Mouse (Mus musculus) cerebellum, adult 8-10 months (tissue): ENCODE measurements around the gene Palm2.

Experiments
- DNase-seq: peaks from one replicate; pipeline ENCODE4 v3.0.0; 2022

Gene Palm2

DNA sequence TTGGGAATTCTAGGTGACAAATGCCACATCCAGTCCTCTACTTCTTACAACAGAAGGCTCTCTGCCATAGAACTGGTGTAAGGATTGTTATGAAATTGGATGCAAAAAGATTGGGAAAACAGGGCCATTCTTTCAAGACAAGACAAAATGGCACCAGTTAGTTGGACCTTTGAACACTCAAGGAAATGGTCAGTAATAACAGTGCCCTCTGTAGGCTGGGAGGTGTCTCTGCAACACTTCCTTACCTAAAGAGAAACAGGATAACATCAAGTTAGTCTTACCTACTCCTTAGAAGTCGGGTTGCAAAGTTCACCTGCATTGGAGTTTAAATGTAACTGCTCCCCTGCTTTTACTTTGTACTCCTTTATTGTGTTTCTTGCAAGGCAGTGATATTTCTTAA, 285.3 kb downstream of the Palm2 start:
- no peak for DNase-seq

DNA sequence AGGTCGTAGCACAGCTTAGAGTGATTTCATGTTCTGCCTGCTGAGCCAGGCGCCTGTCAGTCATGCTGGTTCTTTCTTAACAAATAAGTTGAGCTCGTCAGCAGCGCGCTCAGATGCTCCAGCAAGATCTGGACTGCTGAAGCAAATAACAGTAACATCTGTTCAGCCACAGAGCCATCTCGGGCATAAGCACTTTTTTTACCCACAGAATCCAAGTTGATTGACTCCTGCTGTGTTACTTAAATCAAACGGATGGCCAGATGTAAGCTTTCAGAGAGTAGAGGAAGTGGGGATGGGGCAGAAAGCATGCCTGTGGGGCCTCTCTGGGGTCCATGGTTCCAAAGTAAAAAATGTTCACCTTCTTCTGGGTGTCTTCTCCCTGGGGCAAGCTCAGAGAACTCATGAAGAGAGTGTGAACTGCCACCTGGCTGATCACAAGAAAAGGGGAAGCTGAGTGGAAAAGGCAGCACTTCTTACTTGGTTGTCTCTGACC, 286.9 kb downstream of the Palm2 start:
- DNase-seq: no peak

DNA sequence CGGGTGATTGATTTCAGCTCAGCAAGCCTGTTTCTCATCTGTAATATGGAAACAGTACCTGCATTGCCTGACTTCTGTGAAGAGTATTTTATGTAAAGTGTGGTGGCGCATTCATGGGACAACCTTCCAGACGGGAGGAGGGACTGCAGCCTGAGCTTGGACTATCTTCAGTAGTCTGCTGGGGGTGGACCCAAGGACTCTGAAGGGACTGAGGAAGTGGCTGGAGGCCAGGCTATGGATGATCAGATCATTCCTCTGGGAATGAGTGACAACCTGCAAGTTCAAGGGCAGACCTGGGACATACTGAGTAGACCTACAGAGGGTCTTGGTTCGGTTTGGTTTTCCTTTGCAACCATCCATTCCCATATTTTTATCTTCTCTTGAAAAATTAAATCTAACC, 288.2 kb downstream of the Palm2 start:
- DNase-seq: no peak

DNA sequence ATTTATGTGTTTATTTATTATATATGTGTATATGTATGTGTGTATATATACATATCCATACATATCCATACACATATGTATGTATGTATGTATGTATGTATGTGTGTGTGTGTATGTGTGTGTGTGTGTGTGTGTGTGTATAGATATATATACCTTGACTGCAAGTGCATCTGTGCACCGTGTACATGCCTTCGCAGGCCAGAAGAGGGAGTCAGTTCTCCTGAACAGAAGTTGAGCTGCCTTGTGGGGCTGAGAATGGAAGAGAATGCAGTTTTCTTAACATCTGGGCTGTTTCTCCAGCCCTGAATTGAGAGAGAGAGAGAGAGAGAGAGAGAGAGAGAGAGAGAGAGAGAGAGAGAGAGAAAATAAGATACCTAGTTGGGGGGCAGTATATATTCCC, 289.6 kb downstream of the Palm2 start:
- no peak for DNase-seq

DNA sequence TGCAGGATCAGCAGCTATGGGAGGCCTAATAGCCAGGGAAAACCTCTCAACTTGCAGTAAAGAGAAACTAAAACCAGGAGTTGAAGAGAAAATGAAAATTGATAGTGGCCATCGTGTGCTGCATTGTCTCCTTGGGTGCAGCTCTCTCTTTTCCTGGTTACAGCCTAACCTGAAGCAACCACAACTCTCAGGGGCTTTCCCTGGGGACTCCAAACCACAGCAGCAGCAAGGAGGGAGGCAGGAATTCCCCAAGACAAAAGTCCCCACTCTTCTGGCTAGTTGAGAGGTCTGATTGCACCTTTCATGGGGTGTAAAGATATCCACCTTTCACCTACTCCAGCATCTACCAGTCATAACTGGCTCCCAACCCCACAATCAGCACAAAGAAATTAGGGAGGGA, 291.5 kb downstream of the Palm2 start:
- no peak for DNase-seq

DNA sequence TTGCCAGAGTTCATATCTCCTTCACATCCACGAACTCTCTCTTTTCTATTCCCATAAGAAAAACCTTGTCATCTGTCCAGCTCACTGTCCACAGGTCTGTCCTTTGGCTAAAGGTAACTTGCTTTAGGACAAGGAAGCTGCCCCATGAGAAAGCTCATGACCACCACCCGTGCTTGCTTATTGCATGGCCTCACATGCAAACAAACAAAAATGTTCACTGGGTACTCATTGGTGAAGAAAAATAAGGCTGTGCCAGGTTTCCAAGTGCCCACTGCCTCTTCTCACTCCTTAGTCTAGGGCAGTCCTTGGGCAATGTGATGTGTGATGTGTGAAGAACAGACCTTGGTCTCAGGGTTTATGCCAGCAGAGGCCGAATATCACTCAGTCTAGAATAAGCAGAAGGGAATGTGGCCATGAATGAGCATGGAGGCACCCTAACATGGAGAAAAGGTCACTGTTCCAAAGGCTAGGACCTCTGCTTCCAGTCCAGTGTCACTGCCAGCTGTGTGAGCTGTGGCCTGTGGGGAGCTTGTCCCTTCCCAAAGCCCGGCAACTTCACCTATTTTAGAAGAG, 294.6 kb downstream of the Palm2 start:
- DNase-seq: no peak

DNA sequence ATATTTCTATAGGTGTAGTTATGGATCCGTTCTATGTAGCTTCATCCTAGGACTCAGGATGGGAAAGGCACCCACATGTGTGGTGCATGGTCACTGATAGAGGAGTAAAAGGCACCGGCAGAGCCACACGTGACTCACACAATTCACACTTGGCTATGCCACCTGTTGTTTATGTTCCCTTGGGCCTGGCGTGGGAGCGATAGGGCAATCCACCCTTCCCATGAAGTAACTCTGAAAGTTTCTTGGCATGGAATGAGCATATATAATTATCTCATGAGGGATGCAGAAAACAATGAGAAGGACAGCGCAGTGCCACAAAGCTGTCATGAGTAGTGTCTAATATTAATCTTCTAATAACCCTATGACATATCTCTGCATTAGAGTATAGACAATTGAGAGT, 296.0 kb downstream of the Palm2 start:
- no peak for DNase-seq

DNA sequence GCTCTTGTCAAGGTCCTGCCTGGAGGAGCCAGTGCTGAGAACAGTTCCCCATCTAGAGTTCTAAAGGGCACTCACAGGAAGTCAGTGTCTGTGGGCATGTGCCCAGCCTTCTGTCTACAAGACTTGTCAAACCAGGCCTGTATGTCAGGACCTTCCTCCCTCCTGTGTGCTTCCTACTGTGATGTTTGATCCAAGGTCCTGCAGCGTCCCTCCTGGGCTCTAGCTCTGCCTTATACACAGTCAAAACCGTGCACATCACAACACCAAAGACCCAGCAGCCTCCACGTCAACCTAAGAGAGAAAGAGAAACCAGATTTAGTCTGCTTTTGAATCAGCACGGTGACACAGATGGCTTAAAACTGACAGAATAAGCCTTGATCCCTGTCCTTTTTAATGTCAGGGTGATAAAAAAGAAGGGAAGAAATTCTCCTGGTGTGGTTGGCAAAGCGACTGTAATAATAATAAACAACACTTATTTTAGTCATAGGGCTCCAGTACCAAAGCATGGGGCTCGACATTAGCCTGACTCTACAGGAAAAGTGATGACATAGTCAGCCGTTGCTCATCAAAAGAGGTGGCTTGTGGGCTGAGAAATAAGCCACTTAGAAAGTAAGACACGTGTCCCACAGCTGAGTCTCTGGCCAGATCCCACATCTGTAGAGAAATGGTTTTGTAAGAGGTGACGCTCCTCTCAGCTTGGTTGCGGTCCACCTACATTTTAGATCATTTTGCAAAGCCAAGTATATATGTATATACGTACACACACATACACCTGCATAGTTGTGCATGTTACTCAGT, 297.0 kb downstream of the Palm2 start:
- DNase-seq: no peak

DNA sequence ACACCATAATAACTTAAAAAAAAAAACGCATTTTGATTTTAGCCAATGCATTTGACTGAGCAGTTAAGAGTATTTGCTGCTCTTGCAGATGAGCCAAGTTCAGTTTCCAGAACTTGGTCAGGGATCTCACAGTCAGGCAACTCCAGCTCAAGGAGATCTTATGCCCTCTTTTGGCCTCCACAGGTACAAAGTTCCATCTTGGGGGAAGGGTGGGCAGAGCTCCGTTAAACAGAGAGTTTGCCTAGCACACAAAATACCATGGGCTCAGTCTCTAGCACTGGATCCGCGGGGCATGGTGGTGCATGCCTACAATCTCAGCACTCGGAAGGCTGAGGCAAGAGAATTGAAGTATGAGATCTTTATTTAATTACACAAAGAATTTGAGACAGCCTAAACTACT, 298.3 kb downstream of the Palm2 start:
- no peak for DNase-seq

DNA sequence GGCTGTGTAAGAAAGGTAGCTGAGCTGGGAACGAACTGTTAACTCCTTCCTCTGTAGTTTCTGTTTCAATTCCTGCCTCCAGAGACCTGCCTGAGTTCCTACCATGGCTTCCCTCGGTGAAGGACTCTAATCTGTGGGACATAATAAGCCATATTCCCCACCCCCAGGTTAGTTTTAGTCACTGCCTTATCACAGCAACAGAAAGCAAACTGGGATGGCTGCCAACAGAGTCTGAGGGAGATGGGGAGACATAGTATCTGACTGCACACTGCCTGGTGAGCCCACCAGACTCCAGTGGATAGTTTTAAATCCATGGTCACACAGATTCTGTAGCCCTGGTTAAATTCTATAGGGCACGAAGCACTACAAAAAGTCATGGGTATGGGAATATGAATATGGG, 299.4 kb downstream of the Palm2 start:
- DNase-seq: no peak

DNA sequence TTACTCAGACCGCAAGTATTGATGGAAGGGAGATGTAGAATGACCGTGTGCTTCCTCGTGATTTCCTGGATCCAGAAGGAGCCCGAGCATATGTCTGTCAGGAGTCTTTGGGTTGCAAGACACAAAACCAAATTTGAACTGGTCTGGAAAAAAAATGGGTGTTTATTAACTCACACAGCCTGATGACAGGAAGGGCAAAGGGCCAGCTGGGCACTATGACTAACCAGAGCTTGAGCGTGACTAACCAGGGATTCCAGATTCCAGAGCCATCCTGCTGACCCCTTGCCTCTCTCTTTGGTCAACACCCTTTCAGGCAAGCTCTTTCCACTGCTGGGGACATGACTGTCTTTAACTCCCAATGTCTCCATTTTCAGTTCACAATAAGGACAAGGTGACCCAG, 301.4 kb downstream of the Palm2 start:
- DNase-seq: no peak

DNA sequence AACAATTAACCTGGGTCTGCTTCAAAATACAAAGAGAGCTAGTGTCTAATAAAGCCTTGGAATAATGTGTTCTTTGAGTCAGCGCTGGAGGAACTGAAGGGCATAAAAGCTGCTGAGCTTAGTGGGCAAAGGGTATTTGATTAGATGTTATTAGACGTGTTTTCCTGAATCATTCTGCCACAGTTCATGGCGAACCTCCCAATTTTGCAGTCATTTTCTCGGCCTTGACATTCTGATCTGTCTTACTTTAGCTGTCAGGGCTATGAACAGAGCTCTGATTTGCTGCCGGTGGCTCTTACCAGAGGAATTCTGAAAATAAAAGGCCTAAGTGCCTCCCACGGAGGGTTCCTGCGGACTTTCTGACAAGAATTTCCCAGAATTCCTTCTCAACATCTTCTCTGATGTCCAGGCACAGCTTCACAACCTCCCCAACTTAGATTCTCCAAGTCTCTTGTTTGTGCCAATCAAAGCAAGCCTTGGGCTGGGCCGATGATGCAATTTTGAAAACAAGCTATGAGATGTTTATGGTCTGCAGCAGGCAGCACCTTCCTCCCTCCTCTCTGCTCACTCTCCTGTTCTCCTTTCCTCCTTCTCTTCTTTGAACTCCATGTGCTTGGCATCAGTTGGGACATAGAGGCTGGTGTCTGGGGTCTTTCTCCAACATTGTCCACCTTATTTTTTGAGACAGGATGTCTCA, 305.0 kb downstream of the Palm2 start:
- no peak for DNase-seq

DNA sequence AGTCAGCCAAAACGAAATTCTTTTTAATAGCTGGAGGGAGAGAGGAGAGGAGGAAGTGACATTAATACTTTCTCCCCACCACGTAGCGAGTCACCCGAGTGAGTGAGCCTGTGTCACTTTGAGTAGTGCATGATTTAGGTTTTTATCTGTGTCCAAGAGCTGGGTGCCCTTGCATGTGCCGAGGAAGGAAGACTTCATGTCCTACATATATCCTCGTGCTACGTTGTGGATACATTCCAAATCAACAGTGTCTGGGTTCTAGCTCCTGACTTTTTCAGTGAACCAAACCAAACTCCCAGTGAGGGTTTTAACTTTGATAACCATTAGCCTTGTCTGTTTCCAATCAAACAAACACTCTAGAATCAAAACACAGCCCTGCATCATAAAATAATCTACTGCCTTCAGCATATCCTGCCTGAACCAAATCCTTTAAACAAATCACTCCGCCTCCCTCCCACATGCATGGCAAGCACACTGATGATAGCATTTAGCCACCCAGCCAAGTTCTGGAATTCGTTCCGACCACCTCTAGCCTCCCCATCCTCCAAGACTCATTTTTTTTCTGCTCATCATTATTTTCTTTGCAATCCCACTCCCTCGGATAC, 309.4 kb downstream of the Palm2 start:
- DNase-seq: no peak

DNA sequence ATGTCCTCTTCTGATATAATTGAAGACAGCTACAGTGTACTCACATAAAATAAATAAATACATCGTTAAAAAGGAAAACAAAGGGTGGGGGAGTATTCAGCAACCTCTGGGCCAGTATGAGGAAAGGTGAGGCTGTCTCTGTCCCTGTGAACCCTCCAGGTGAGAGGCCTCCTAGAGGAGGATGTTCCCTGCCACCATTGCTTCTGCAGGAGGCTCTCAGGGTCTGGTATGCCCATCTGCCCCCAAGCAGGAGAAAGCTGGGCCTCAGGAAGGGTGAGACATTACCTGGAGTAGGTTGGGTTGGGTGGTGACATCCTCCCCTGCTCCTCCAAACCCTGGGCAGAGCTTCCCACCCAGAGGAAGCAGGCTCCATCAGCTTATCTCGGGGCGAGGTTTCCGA, 316.6 kb downstream of the Palm2 start:
- no peak for DNase-seq

DNA sequence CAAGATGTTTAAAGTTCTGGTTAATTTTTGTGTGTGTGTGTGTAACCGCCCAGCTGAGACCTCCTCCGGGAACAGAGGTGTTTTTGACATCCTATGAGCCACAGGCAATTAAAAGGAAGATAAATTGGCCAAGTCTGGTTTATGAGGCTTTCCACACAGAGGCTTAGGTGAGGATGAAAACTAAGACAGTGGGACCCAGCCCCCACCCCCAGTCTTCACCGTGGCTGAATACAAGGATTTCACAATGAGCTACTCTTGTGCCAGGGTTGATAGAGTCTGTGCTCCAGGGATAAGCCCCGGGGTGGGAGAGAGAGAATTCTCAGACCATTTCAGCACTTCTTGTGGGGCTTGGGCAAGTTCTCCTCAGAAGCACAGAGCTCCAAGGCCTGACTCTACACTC, 317.0 kb downstream of the Palm2 start:
- no peak for DNase-seq

DNA sequence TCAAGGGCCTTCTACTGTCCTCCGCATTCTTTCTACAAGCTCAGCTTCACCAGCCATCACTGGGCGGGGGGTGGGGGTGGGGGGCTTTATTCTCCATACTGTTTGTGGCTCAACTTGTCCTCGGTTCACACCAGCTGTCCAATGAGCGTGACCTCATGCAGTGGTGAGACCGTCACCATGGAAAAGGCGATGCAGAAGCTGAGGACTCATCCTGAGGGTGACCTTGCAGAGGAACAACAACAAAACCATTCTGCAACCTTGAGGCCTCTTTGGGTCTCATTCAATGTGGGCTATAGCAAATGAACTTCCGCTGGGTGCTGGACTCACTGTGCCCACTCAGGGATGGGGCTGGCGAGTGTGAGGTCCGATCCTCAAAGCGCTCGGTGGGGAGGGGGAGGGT, 317.5 kb downstream of the Palm2 start:
- no peak for DNase-seq

DNA sequence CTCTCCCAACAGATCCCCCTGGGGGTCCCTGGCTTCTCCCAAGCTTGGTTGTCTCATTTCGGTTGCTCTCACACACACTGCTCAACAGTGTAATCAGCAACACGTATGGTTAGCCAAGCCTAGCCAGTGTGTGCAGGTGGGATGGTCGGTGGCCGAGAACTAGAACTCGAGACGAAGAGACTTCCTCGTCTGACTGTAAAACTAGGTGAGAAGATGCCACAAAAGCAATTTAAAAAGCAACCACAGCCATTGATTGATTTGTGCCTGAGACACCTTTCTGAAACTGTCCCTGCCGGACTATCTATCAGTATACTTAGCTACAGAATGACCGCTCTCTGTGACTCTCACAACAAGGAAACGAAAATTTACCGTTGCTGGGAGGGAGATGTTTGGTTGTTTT, 321.0 kb downstream of the Palm2 start:
- DNase-seq: no peak

DNA sequence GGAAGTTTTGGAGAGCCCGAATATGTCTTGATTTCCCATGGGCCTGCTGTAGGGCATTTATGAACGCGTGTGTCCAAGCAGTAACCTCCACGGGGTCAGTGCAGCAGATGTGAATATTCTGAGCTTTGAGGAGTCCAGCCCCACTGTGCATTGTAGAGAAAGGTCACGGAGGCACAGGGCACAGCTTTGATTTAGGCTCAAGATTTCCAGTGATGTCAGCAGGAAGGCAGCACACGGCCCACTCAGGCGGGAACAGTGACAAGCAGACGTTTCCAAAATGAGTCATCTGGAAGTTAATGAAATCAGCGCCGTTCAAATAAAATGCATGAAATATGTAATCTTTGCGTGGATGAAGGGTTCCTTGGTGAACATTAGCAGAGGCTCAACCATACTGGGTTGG, 323.9 kb downstream of the Palm2 start:
- DNase-seq: no peak
